Mouse (Mus musculus): ENCODE data around the gene Srsf4. TPM values are rescaled to one million over a fixed set of nuclear protein-coding genes. Genes with fewer than 3 reads are reported as not detected.

Gene Srsf4
- polyA plus RNA-seq, 1 experiment from 2014 or later: 86.6 TPM

- H3K4me3 ChIP-seq (ENCODE audit: low read length): no peak overlapping the region
- no peak overlapping the region for H3K27ac ChIP-seq (ENCODE audit: low read depth, low read length)
- H3K4me1 ChIP-seq (ENCODE audit: control insufficient read depth, insufficient read depth, low read depth, low read length): no peaks in the 10 kb centered on the region; the same call in 1 of the 2 replicates
- H3K9me3 ChIP-seq (ENCODE audit: control insufficient read depth, low read length): no peaks in the 10 kb centered on the region
- 74% methylated on average over 6 of the region's 6 CpGs for WGBS
- no peak overlapping the region for H3K9ac ChIP-seq (ENCODE audit: low read depth, low read length)
- no peak for ATAC-seq
- H3K4me2 ChIP-seq (ENCODE audit: low read length): no peak overlapping the region
- no peaks in the 10 kb centered on the region for H3K27me3 ChIP-seq (replicated peaks; ENCODE audit: control insufficient read depth, insufficient read depth, low read length)
- peaks cover 3% of the 10 kb centered on the region; the same call in 1 of the 2 replicates for H3K36me3 ChIP-seq (ENCODE audit: control insufficient read depth, insufficient read depth, low read length)
These were observed 10.2 kb downstream of the Srsf4 start for GRCm38 (mm10) chr4:131883571-131883970.

- no peak overlapping the region for H3K9ac ChIP-seq (ENCODE audit: low read depth, low read length)
- H3K36me3 ChIP-seq (ENCODE audit: control insufficient read depth, insufficient read depth, low read length): peaks cover 3% of the 10 kb centered on the region; the same call in 1 of the 2 replicates
- no peak overlapping the region for H3K4me2 ChIP-seq (ENCODE audit: low read length)
- no peak for ATAC-seq
- 80% methylated on average over 6 of the region's 6 CpGs for WGBS
- no peak overlapping the region for H3K27ac ChIP-seq (ENCODE audit: low read depth, low read length)
- no peaks in the 10 kb centered on the region for H3K27me3 ChIP-seq (replicated peaks; ENCODE audit: control insufficient read depth, insufficient read depth, low read length)
- no peaks in the 10 kb centered on the region; the same call in 1 of the 2 replicates for H3K4me1 ChIP-seq (ENCODE audit: control insufficient read depth, insufficient read depth, low read depth, low read length)
- H3K4me3 ChIP-seq (ENCODE audit: low read length): no peak overlapping the region
- H3K9me3 ChIP-seq (ENCODE audit: control insufficient read depth, low read length): no peaks in the 10 kb centered on the region
These were observed 12.0 kb downstream of the Srsf4 start for GRCm38 (mm10) chr4:131885376-131885775.

- no peaks in the 10 kb centered on the region for H3K27me3 ChIP-seq (replicated peaks; ENCODE audit: control insufficient read depth, insufficient read depth, low read length)
- no peaks in the 10 kb centered on the region for H3K9me3 ChIP-seq (ENCODE audit: control insufficient read depth, low read length)
- no peak overlapping the region for H3K4me3 ChIP-seq (ENCODE audit: low read length)
- WGBS: 79% methylated on average over 1 of the region's 1 CpGs
- H3K9ac ChIP-seq (ENCODE audit: low read depth, low read length): no peak overlapping the region
- no peak overlapping the region for H3K4me2 ChIP-seq (ENCODE audit: low read length)
- H3K4me1 ChIP-seq (ENCODE audit: control insufficient read depth, insufficient read depth, low read depth, low read length): no peaks in the 10 kb centered on the region
- peaks cover 12% of the 10 kb centered on the region for H3K36me3 ChIP-seq (ENCODE audit: control insufficient read depth, insufficient read depth, low read length)
- no peak for ATAC-seq
- no peak overlapping the region for H3K27ac ChIP-seq (ENCODE audit: low read depth, low read length)
These were observed 15.1 kb downstream of the Srsf4 start for GRCm38 (mm10) chr4:131888564-131888963.

GRCm38 (mm10) chr4:131890692-131891091, 17.3 kb downstream of the Srsf4 start:
- no peaks in the 10 kb centered on the region for H3K4me1 ChIP-seq (ENCODE audit: control insufficient read depth, insufficient read depth, low read depth, low read length)
- H3K9ac ChIP-seq (ENCODE audit: low read depth, low read length): no peak overlapping the region
- WGBS: 84% methylated on average over 3 of the region's 3 CpGs
- H3K27me3 ChIP-seq (replicated peaks; ENCODE audit: control insufficient read depth, insufficient read depth, low read length): no peaks in the 10 kb centered on the region
- no peak overlapping the region for H3K4me3 ChIP-seq (ENCODE audit: low read length)
- H3K9me3 ChIP-seq (ENCODE audit: control insufficient read depth, low read length): no peaks in the 10 kb centered on the region
- no peak for ATAC-seq
- H3K27ac ChIP-seq (ENCODE audit: low read depth, low read length): no peak overlapping the region
- no peak overlapping the region for H3K4me2 ChIP-seq (ENCODE audit: low read length)
- peaks cover 22% of the 10 kb centered on the region for H3K36me3 ChIP-seq (ENCODE audit: control insufficient read depth, insufficient read depth, low read length)

- no peak for ATAC-seq
These were observed 23.7 kb downstream of the Srsf4 start for GRCm38 (mm10) chr4:131897109-131897508.

GRCm38 (mm10) chr4:131897787-131898186, 24.4 kb downstream of the Srsf4 start:
- Histone ChIP-seq H3K27me3 (replicated peaks; ENCODE audit: control insufficient read depth, insufficient read depth, low read length) (no peaks in the 10 kb centered on the region), H3K9me3 (ENCODE audit: control insufficient read depth, low read length) (no peaks in the 10 kb centered on the region), H3K9ac (ENCODE audit: low read depth, low read length) (no peak overlapping the region), H3K36me3 (ENCODE audit: control insufficient read depth, insufficient read depth, low read length) (peaks cover 56% of the 10 kb centered on the region), H3K4me2 (ENCODE audit: low read length) (no peak overlapping the region), H3K27ac (ENCODE audit: low read depth, low read length) (no peak overlapping the region), H3K4me1 (ENCODE audit: control insufficient read depth, insufficient read depth, low read depth, low read length) (no peaks in the 10 kb centered on the region), H3K4me3 (ENCODE audit: low read length) (no peak overlapping the region)
- ATAC-seq: no peak
- 94% methylated on average over 8 of the region's 8 CpGs for WGBS

More at GRCm38 (mm10) chr4:131897109-131897508, 23.7 kb downstream of the Srsf4 start:
- Histone ChIP-seq H3K4me3 (ENCODE audit: low read length) (no peak overlapping the region), H3K9me3 (ENCODE audit: control insufficient read depth, low read length) (no peaks in the 10 kb centered on the region), H3K9ac (ENCODE audit: low read depth, low read length) (no peak overlapping the region), H3K36me3 (ENCODE audit: control insufficient read depth, insufficient read depth, low read length) (peaks cover 57% of the 10 kb centered on the region), H3K4me1 (ENCODE audit: control insufficient read depth, insufficient read depth, low read depth, low read length) (no peaks in the 10 kb centered on the region), H3K27ac (ENCODE audit: low read depth, low read length) (no peak overlapping the region), H3K27me3 (replicated peaks; ENCODE audit: control insufficient read depth, insufficient read depth, low read length) (no peaks in the 10 kb centered on the region), H3K4me2 (ENCODE audit: low read length) (no peak overlapping the region)
- WGBS: 95% methylated on average over 5 of the region's 5 CpGs

GRCm38 (mm10) chr4:131898503-131899179, 25.2 kb downstream of the Srsf4 start:
- WGBS: 83% methylated on average over 12 of the region's 12 CpGs
- H3K36me3 ChIP-seq (ENCODE audit: control insufficient read depth, insufficient read depth, low read length): peaks cover 51% of the 10 kb centered on the region
- H3K4me3 ChIP-seq (ENCODE audit: low read length): no peak overlapping the region
- no peaks in the 10 kb centered on the region for H3K4me1 ChIP-seq (ENCODE audit: control insufficient read depth, insufficient read depth, low read depth, low read length)
- no peak for ATAC-seq
- H3K9me3 ChIP-seq (ENCODE audit: control insufficient read depth, low read length): no peaks in the 10 kb centered on the region
- H3K4me2 ChIP-seq (ENCODE audit: low read length): no peak overlapping the region
- H3K9ac ChIP-seq (ENCODE audit: low read depth, low read length): no peak overlapping the region; the same call in 1 of the 2 replicates
- H3K27me3 ChIP-seq (replicated peaks; ENCODE audit: control insufficient read depth, insufficient read depth, low read length): no peaks in the 10 kb centered on the region
- no peak overlapping the region for H3K27ac ChIP-seq (ENCODE audit: low read depth, low read length)

- Histone ChIP-seq H3K4me3 (ENCODE audit: low read length) (no peak overlapping the region), H3K9ac (ENCODE audit: low read depth, low read length) (no peak overlapping the region), H3K4me2 (ENCODE audit: low read length) (no peak overlapping the region), H3K9me3 (ENCODE audit: control insufficient read depth, low read length) (no peaks in the 10 kb centered on the region), H3K4me1 (ENCODE audit: control insufficient read depth, insufficient read depth, low read depth, low read length) (no peaks in the 10 kb centered on the region), H3K27ac (ENCODE audit: low read depth, low read length) (no peak overlapping the region), H3K27me3 (replicated peaks; ENCODE audit: control insufficient read depth, insufficient read depth, low read length) (no peaks in the 10 kb centered on the region), H3K36me3 (ENCODE audit: control insufficient read depth, insufficient read depth, low read length) (peaks cover 48% of the 10 kb centered on the region)
- WGBS: 74% methylated on average over 6 of the region's 6 CpGs
- no peak for ATAC-seq
These were observed 25.8 kb downstream of the Srsf4 start for GRCm38 (mm10) chr4:131899180-131899554.

GRCm38 (mm10) chr4:131901090-131901489, 27.7 kb downstream of the Srsf4 start:
- no peak for ATAC-seq
- no peaks in the 10 kb centered on the region for H3K4me1 ChIP-seq (ENCODE audit: control insufficient read depth, insufficient read depth, low read depth, low read length)
- 90% methylated on average over 15 of the region's 15 CpGs for WGBS
- H3K4me3 ChIP-seq (ENCODE audit: low read length): no peak overlapping the region
- H3K4me2 ChIP-seq (ENCODE audit: low read length): no peak overlapping the region
- H3K36me3 ChIP-seq (ENCODE audit: control insufficient read depth, insufficient read depth, low read length): peaks cover 44% of the 10 kb centered on the region
- H3K9ac ChIP-seq (ENCODE audit: low read depth, low read length): no peak overlapping the region
- no peaks in the 10 kb centered on the region for H3K9me3 ChIP-seq (ENCODE audit: control insufficient read depth, low read length)
- no peak overlapping the region for H3K27ac ChIP-seq (ENCODE audit: low read depth, low read length)
- no peaks in the 10 kb centered on the region for H3K27me3 ChIP-seq (replicated peaks; ENCODE audit: control insufficient read depth, insufficient read depth, low read length)

Measured in hindbrain, embryonic 16.5 days (tissue).